Mouse (Mus musculus) intestine, embryonic 15.5 days (tissue): ENCODE measurements at regions not wholly inside any gene's neighbourhood (a gene's known extent, or its start where the extent isn't known, plus 50 kb on each side); places are given as distances from the start of the nearest gene placed in this dataset.

ENCODE experiments used
- ATAC-seq: fragments of 200-750 bp; cut with Nextera tagmentation; 2 replicates; pipeline ENCODE4 v1.8.0; 2017; ENCODE audit warnings: moderate TSS enrichment, moderate library complexity
- H3K27ac ChIP-seq: fragments of 300-500 bp; sonication (generic); 2 replicates; pipeline ENCODE4 v1.5.1; 2015; ENCODE audit warnings: mild to moderate bottlenecking, inconsistent platforms
- H3K27me3 ChIP-seq: fragments of 300-500 bp; sonication (generic); replicated peaks from 2 replicates; pipeline ENCODE4 v1.6.1; 2015; ENCODE audit warnings: inconsistent platforms
- H3K36me3 ChIP-seq: fragments of 300-500 bp; sonication (generic); 2 replicates; pipeline ENCODE4 v1.6.1; 2015; ENCODE audit warnings: inconsistent platforms
- H3K4me1 ChIP-seq: fragments of 300-500 bp; sonication (generic); replicated peaks from 2 replicates; pipeline ENCODE4 v1.6.1; 2015; ENCODE audit warnings: inconsistent platforms
- H3K4me2 ChIP-seq: fragments of 300-500 bp; sonication (generic); replicated peaks from 2 replicates; pipeline ENCODE4 v1.6.1; 2015; ENCODE audit warnings: mild to moderate bottlenecking, inconsistent platforms
- H3K4me3 ChIP-seq: fragments of 300-500 bp; sonication (generic); replicated peaks from 2 replicates; pipeline ENCODE4 v1.5.1; 2015; ENCODE audit warnings: inconsistent platforms
- H3K9ac ChIP-seq: fragments of 300-500 bp; sonication (generic); 2 replicates; pipeline ENCODE4 v1.6.1; 2015; ENCODE audit warnings: inconsistent platforms
- H3K9me3 ChIP-seq: fragments of 300-500 bp; sonication (generic); 2 replicates; pipeline ENCODE4 v1.6.1; 2016; ENCODE audit warnings: inconsistent platforms
- WGBS: fragments of 180-500 bp; shearing (Covaris S2); methylation state at CpG from one replicate; pipeline ENCODE4 v1.1.7; 2015; 5-methylcytosine and 5-hydroxymethylcytosine counted together

- Histone ChIP-seq H3K9me3 (no peaks in the 10 kb centered on the region), H3K9ac (no peak overlapping the region), H3K27me3 (no peaks in the 10 kb centered on the region), H3K27ac (no peak overlapping the region), H3K4me1 (no peaks in the 10 kb centered on the region), H3K4me3 (no peak overlapping the region), H3K36me3 (no peaks in the 10 kb centered on the region), H3K4me2 (no peak overlapping the region)
- ATAC-seq: no peak
- WGBS: 39% methylated on average over 6 of the region's 6 CpGs
Measured at GRCm38 (mm10) chr2:129883417-129883816, 83.1 kb downstream of the Stk35 start.

- Histone ChIP-seq H3K27ac (no peak overlapping the region), H3K4me2 (no peak overlapping the region), H3K9me3 (no peaks in the 10 kb centered on the region), H3K9ac (no peak overlapping the region), H3K4me1 (no peaks in the 10 kb centered on the region), H3K27me3 (no peaks in the 10 kb centered on the region), H3K4me3 (no peak overlapping the region), H3K36me3 (no peaks in the 10 kb centered on the region)
- WGBS: 59% methylated on average over 3 of the region's 3 CpGs
- no peak for ATAC-seq
Measured at GRCm38 (mm10) chr2:129884316-129884715, 84.0 kb downstream of the Stk35 start.

GRCm38 (mm10) chr2:129885536-129885935, 85.2 kb downstream of the Stk35 start:
- H3K36me3 ChIP-seq: no peaks in the 10 kb centered on the region
- no peaks in the 10 kb centered on the region for H3K27me3 ChIP-seq
- no peak for ATAC-seq
- no peaks in the 10 kb centered on the region for H3K4me1 ChIP-seq
- no peak overlapping the region for H3K9ac ChIP-seq
- no peak overlapping the region for H3K4me3 ChIP-seq
- WGBS: 94% methylated on average over 7 of the region's 7 CpGs
- no peak overlapping the region for H3K4me2 ChIP-seq
- no peak overlapping the region for H3K27ac ChIP-seq
- no peaks in the 10 kb centered on the region for H3K9me3 ChIP-seq

GRCm38 (mm10) chr2:129893231-129893630, 92.9 kb downstream of the Stk35 start:
- no peaks in the 10 kb centered on the region for H3K9me3 ChIP-seq
- no peaks in the 10 kb centered on the region for H3K27me3 ChIP-seq
- H3K4me3 ChIP-seq: no peak overlapping the region
- no peak overlapping the region for H3K4me2 ChIP-seq
- H3K9ac ChIP-seq: no peak overlapping the region
- no peaks in the 10 kb centered on the region for H3K36me3 ChIP-seq
- ATAC-seq: no peak
- H3K4me1 ChIP-seq: no peaks in the 10 kb centered on the region
- H3K27ac ChIP-seq: no peak overlapping the region
- 69% methylated on average over 7 of the region's 7 CpGs for WGBS

- Histone ChIP-seq H3K9ac (no peak overlapping the region), H3K27me3 (no peaks in the 10 kb centered on the region), H3K4me3 (no peak overlapping the region), H3K27ac (no peak overlapping the region), H3K4me1 (no peaks in the 10 kb centered on the region), H3K36me3 (no peaks in the 10 kb centered on the region), H3K9me3 (no peaks in the 10 kb centered on the region), H3K4me2 (no peak overlapping the region)
- ATAC-seq: no peak
- 80% methylated on average over 5 of the region's 5 CpGs for WGBS
Measured at GRCm38 (mm10) chr2:129893832-129894231, 93.5 kb downstream of the Stk35 start.

GRCm38 (mm10) chr2:129894906-129895305, 94.6 kb downstream of the Stk35 start:
- WGBS: 78% methylated on average over 8 of the region's 8 CpGs
- H3K27me3 ChIP-seq: no peaks in the 10 kb centered on the region
- no peak overlapping the region for H3K9ac ChIP-seq
- H3K27ac ChIP-seq: no peak overlapping the region
- no peak overlapping the region for H3K4me2 ChIP-seq
- H3K9me3 ChIP-seq: no peaks in the 10 kb centered on the region
- H3K4me1 ChIP-seq: no peaks in the 10 kb centered on the region
- no peak for ATAC-seq
- H3K36me3 ChIP-seq: no peaks in the 10 kb centered on the region
- H3K4me3 ChIP-seq: no peak overlapping the region

GRCm38 (mm10) chr2:129895369-129895768, 95.1 kb downstream of the Stk35 start:
- no peak for ATAC-seq

GRCm38 (mm10) chr2:129896696-129897095, 96.4 kb downstream of the Stk35 start:
- no peak for ATAC-seq
- no peak overlapping the region for H3K4me2 ChIP-seq
- no peak overlapping the region for H3K9ac ChIP-seq
- no peaks in the 10 kb centered on the region for H3K36me3 ChIP-seq
- H3K4me3 ChIP-seq: no peak overlapping the region
- no peaks in the 10 kb centered on the region for H3K9me3 ChIP-seq
- no peaks in the 10 kb centered on the region for H3K4me1 ChIP-seq
- H3K27ac ChIP-seq: no peak overlapping the region
- no peaks in the 10 kb centered on the region for H3K27me3 ChIP-seq
- 83% methylated on average over 4 of the region's 4 CpGs for WGBS

More at GRCm38 (mm10) chr2:129895369-129895768, 95.1 kb downstream of the Stk35 start:
- Histone ChIP-seq H3K9ac (no peak overlapping the region), H3K9me3 (no peaks in the 10 kb centered on the region), H3K27me3 (no peaks in the 10 kb centered on the region), H3K4me3 (no peak overlapping the region), H3K4me2 (no peak overlapping the region), H3K27ac (no peak overlapping the region), H3K36me3 (no peaks in the 10 kb centered on the region), H3K4me1 (no peaks in the 10 kb centered on the region)
- WGBS: 84% methylated on average over 6 of the region's 6 CpGs

- Histone ChIP-seq H3K27me3 (no peaks in the 10 kb centered on the region), H3K9me3 (no peaks in the 10 kb centered on the region)
- ATAC-seq: no peak
Measured at GRCm38 (mm10) chr2:129903383-129904135, 103.2 kb downstream of the Stk35 start.

GRCm38 (mm10) chr2:129904753-129905152, 104.4 kb downstream of the Stk35 start:
- Histone ChIP-seq H3K27me3 (no peaks in the 10 kb centered on the region), H3K4me2 (no peak overlapping the region), H3K9me3 (no peaks in the 10 kb centered on the region), H3K36me3 (no peaks in the 10 kb centered on the region), H3K9ac (no peak overlapping the region), H3K27ac (no peak overlapping the region), H3K4me1 (peaks cover 10% of the 10 kb centered on the region), H3K4me3 (no peak overlapping the region)
- ATAC-seq: no peak
- 43% methylated on average over 7 of the region's 7 CpGs for WGBS

More at GRCm38 (mm10) chr2:129903383-129904135, 103.2 kb downstream of the Stk35 start:
- no peak overlapping the region for H3K27ac ChIP-seq
- H3K9ac ChIP-seq: no peak overlapping the region
- no peak overlapping the region for H3K4me3 ChIP-seq
- 58% methylated on average over 4 of the region's 4 CpGs for WGBS
- no peak overlapping the region for H3K4me2 ChIP-seq
- H3K36me3 ChIP-seq: no peaks in the 10 kb centered on the region
- peaks cover under 1% of the 10 kb centered on the region; the same call in 1 of the 2 replicates for H3K4me1 ChIP-seq

GRCm38 (mm10) chr2:129908701-129909425, 103.3 kb upstream of the Tgm3 start:
- no peak overlapping the region for H3K9ac ChIP-seq
- H3K27ac ChIP-seq: no peak overlapping the region
- 3% methylated on average over 28 of the region's 28 CpGs for WGBS
- peak overlapping the region; percentile 20 for H3K4me3 ChIP-seq
- H3K9me3 ChIP-seq: no peaks in the 10 kb centered on the region
- H3K4me2 ChIP-seq: peak overlapping the region; percentile 55
- peaks cover 10% of the 10 kb centered on the region for H3K4me1 ChIP-seq
- H3K36me3 ChIP-seq: no peaks in the 10 kb centered on the region
- H3K27me3 ChIP-seq: no peaks in the 10 kb centered on the region
- peak; percentile 71 for ATAC-seq

- Histone ChIP-seq H3K27me3 (no peaks in the 10 kb centered on the region), H3K36me3 (no peaks in the 10 kb centered on the region), H3K9ac (no peak overlapping the region), H3K4me2 (no peak overlapping the region; the same call in 1 of the 2 replicates), H3K4me3 (no peak overlapping the region), H3K9me3 (no peaks in the 10 kb centered on the region), H3K27ac (no peak overlapping the region), H3K4me1 (peaks cover 10% of the 10 kb centered on the region)
- ATAC-seq: peak; percentile 63
- 46% methylated on average over 19 of the region's 19 CpGs for WGBS
Measured at GRCm38 (mm10) chr2:129911203-129911921, 100.8 kb upstream of the Tgm3 start.
